In genomic region chr11:8986058-8986457, GRCm38 (mm10) we compare ENCODE assay signal across 16 mouse cellular contexts. TPM values are rescaled to one million over a fixed set of nuclear protein-coding genes. Genes with fewer than 3 reads are reported as not detected.
DNase-seq lines count a peak whose midpoint lies in the region; ATAC-seq and TF ChIP-seq lines count a peak whose summit lies in the region.
"Had no signal": no experiment of that assay in that cellular context is flagged by ENCODE, and none has a peak within 500 bp of the region (broad histone marks: within the 10 kb centered on the region; RNA-seq: fewer than 3 reads in every experiment).

No protein-coding gene starts in this region.

- no peaks in the 10 kb centered on the region for H3K79me2 ChIP-seq in liver, adult 2 months (ENCODE audit: control insufficient read depth, insufficient read depth, low read length)

- no peak overlapping the region for H3K4me2 ChIP-seq in liver, postnatal 0 days (ENCODE audit: low read depth, low read length)
- H3K4me2 ChIP-seq in kidney, embryonic 15.5 days = no peak overlapping the region
- no peak overlapping the region for H3K4me2 ChIP-seq in stomach, embryonic 15.5 days
- no peak overlapping the region for H3K4me2 ChIP-seq in midbrain, embryonic 14.5 days (ENCODE audit: low read length)
- H3K4me2 ChIP-seq in forebrain, embryonic 13.5 days = no peak overlapping the region
- H3K4me2 ChIP-seq: limb, embryonic 13.5 days; midbrain, embryonic 15.5 days had no signal

- H3K36me3 ChIP-seq in liver, adult 2 months (ENCODE audit: control insufficient read depth, insufficient read depth, low read length) = peaks cover 4% of the 10 kb centered on the region; the same call in 1 of the 2 replicates
- 0 out of 2 replicates have a peak, but pooled peaks cover 2% of the 10 kb centered on the region for H3K36me3 ChIP-seq in liver, postnatal 0 days (replicated peaks; ENCODE audit: insufficient read depth, low read length)
- H3K36me3 ChIP-seq in heart, embryonic 10.5 days = peaks cover 5% of the 10 kb centered on the region; the same call in 1 of the 2 replicates
- H3K36me3 ChIP-seq in kidney, embryonic 15.5 days = peaks cover 6% of the 10 kb centered on the region
- 0 out of 2 replicates have a peak, but pooled peaks cover 1% of the 10 kb centered on the region for H3K36me3 ChIP-seq in stomach, embryonic 15.5 days
- H3K36me3 ChIP-seq in midbrain, embryonic 14.5 days (ENCODE audit: control insufficient read depth, insufficient read depth, low read length) = 0 out of 2 replicates have a peak, but pooled peaks cover under 1% of the 10 kb centered on the region
- H3K36me3 ChIP-seq in forebrain, embryonic 13.5 days (ENCODE audit: poor library complexity, severe bottlenecking) = peaks cover 2% of the 10 kb centered on the region
- H3K36me3 ChIP-seq: midbrain, embryonic 15.5 days had no signal

- no peak for TF ChIP-seq CTCF in liver, adult 2 months (IDR thresholded peaks at IDR 0.05; ENCODE audit: low read depth, low read length)
- TF ChIP-seq CTCF in liver, postnatal 0 days (IDR thresholded peaks at IDR 0.05; ENCODE audit: low read depth) = no peak

- H3K27ac ChIP-seq in liver, adult 2 months (replicated peaks; ENCODE audit: insufficient read depth, low read depth, low read length) = no peak overlapping the region
- H3K27ac ChIP-seq in liver, postnatal 0 days (ENCODE audit: low read depth) = no peak overlapping the region
- 0 out of 2 replicates have a peak overlapping the region, but pooled peaks have one; percentile 6 for H3K27ac ChIP-seq in heart, embryonic 10.5 days
- H3K27ac ChIP-seq in kidney, embryonic 15.5 days = peak overlapping the region; percentile 49; the same call in 1 of the 2 replicates
- H3K27ac ChIP-seq in stomach, embryonic 15.5 days = peak overlapping the region; percentile 67; the same call in 1 of the 2 replicates
- H3K27ac ChIP-seq in midbrain, embryonic 14.5 days (replicated peaks; ENCODE audit: low read depth, low read length) = no peak overlapping the region
- H3K27ac ChIP-seq in forebrain, embryonic 13.5 days = no peak overlapping the region
- H3K27ac ChIP-seq: limb, embryonic 13.5 days; midbrain, embryonic 15.5 days had no signal

- TF ChIP-seq POLR2A in liver, adult 2 months (IDR thresholded peaks at IDR 0.05; ENCODE audit: extremely low read depth, insufficient read depth, low read length) = no peak

- H3K4me1 ChIP-seq in liver, adult 2 months (ENCODE audit: control insufficient read depth, insufficient read depth, low read length) = no peaks in the 10 kb centered on the region; the same call in 1 of the 2 replicates
- no peaks in the 10 kb centered on the region for H3K4me1 ChIP-seq in liver, postnatal 0 days (ENCODE audit: insufficient read depth)
- peaks cover 15% of the 10 kb centered on the region for H3K4me1 ChIP-seq in heart, embryonic 10.5 days
- H3K4me1 ChIP-seq in kidney, embryonic 15.5 days = 0 out of 2 replicates have a peak, but pooled peaks cover 4% of the 10 kb centered on the region
- peaks cover 11% of the 10 kb centered on the region; the same call in 1 of the 2 replicates for H3K4me1 ChIP-seq in stomach, embryonic 15.5 days
- H3K4me1 ChIP-seq in midbrain, embryonic 14.5 days (ENCODE audit: control insufficient read depth, insufficient read depth, low read length) = no peaks in the 10 kb centered on the region
- H3K4me1 ChIP-seq in forebrain, embryonic 13.5 days = no peaks in the 10 kb centered on the region
- H3K4me1 ChIP-seq: midbrain, embryonic 15.5 days had no signal

- no peaks in the 10 kb centered on the region for H3K27me3 ChIP-seq in liver, adult 2 months (ENCODE audit: control insufficient read depth, insufficient read depth, low read length)
- H3K27me3 ChIP-seq in liver, postnatal 0 days (ENCODE audit: insufficient read depth, low read length) = no peaks in the 10 kb centered on the region
- H3K27me3 ChIP-seq in heart, embryonic 10.5 days (ENCODE audit: insufficient read depth, poor library complexity, severe bottlenecking) = peaks cover 17% of the 10 kb centered on the region
- H3K27me3 ChIP-seq in kidney, embryonic 15.5 days = no peaks in the 10 kb centered on the region; the same call in 1 of the 2 replicates
- H3K27me3 ChIP-seq in stomach, embryonic 15.5 days (replicated peaks) = no peaks in the 10 kb centered on the region
- peaks cover 3% of the 10 kb centered on the region; the same call in 1 of the 2 replicates for H3K27me3 ChIP-seq in midbrain, embryonic 14.5 days (ENCODE audit: control insufficient read depth, insufficient read depth, low read length)
- H3K27me3 ChIP-seq in forebrain, embryonic 13.5 days = no peaks in the 10 kb centered on the region
- H3K27me3 ChIP-seq: midbrain, embryonic 15.5 days had no signal

- H3K9me3 ChIP-seq in liver, postnatal 0 days (ENCODE audit: low read length) = no peaks in the 10 kb centered on the region
- H3K9me3 ChIP-seq in heart, embryonic 10.5 days = no peaks in the 10 kb centered on the region
- H3K9me3 ChIP-seq in kidney, embryonic 15.5 days (replicated peaks) = no peaks in the 10 kb centered on the region
- H3K9me3 ChIP-seq in stomach, embryonic 15.5 days = no peaks in the 10 kb centered on the region
- no peaks in the 10 kb centered on the region for H3K9me3 ChIP-seq in midbrain, embryonic 14.5 days (ENCODE audit: control insufficient read depth, low read length)
- no peaks in the 10 kb centered on the region for H3K9me3 ChIP-seq in forebrain, embryonic 13.5 days (replicated peaks)
- H3K9me3 ChIP-seq: limb, embryonic 13.5 days; midbrain, embryonic 15.5 days had no signal

- H3K9ac ChIP-seq in liver, adult 2 months (ENCODE audit: low read depth, low read length) = no peak overlapping the region
- no peak overlapping the region for H3K9ac ChIP-seq in liver, postnatal 0 days (replicated peaks)
- H3K9ac ChIP-seq in kidney, embryonic 15.5 days = no peak overlapping the region
- no peak overlapping the region for H3K9ac ChIP-seq in stomach, embryonic 15.5 days
- no peak overlapping the region for H3K9ac ChIP-seq in midbrain, embryonic 14.5 days (replicated peaks; ENCODE audit: low read length)
- H3K9ac ChIP-seq in forebrain, embryonic 13.5 days = no peak overlapping the region
- H3K9ac ChIP-seq: limb, embryonic 13.5 days; midbrain, embryonic 15.5 days had no signal

- no peak overlapping the region for H3K4me3 ChIP-seq in liver, adult 2 months (ENCODE audit: insufficient read depth, low read depth, low read length)
- no peak overlapping the region for H3K4me3 ChIP-seq in liver, postnatal 0 days (ENCODE audit: low read depth, low read length)
- H3K4me3 ChIP-seq in heart, embryonic 10.5 days = no peak overlapping the region
- H3K4me3 ChIP-seq in kidney, embryonic 15.5 days (replicated peaks) = no peak overlapping the region
- no peak overlapping the region for H3K4me3 ChIP-seq in stomach, embryonic 15.5 days (replicated peaks)
- no peak overlapping the region for H3K4me3 ChIP-seq in midbrain, embryonic 14.5 days (replicated peaks; ENCODE audit: low read depth, low read length)
- H3K4me3 ChIP-seq in forebrain, embryonic 13.5 days = no peak overlapping the region
- H3K4me3 ChIP-seq: erythroblast, embryonic 14.5 days; limb, embryonic 13.5 days; midbrain, embryonic 15.5 days had no signal

- DNase-seq in liver, adult 2 months (ENCODE audit: extremely low read depth, low read depth, low spot score) = peak; percentile 10
- no peak for DNase-seq in liver, postnatal 0 days
- DNase-seq in heart, embryonic 10.5 days (ENCODE audit: low spot score) = no peak
- DNase-seq in midbrain, embryonic 14.5 days = no peak
- no peak for DNase-seq in right cerebral cortex, postnatal 25 days
- DNase-seq: cerebellum, adult 9-11 months; gastrocnemius, postnatal 25 days had no signal

- TF ChIP-seq EP300 in liver, postnatal 0 days (IDR thresholded peaks at IDR 0.05; ENCODE audit: low read depth) = no peak

- no peak for ATAC-seq in liver, postnatal 0 days
- no peak for ATAC-seq in kidney, embryonic 15.5 days (replicated peaks; ENCODE audit: low FRiP score)
- peak; percentile 89 for ATAC-seq in stomach, embryonic 15.5 days (ENCODE audit: insufficient read depth, low FRiP score, low read depth)
- no peak for ATAC-seq in midbrain, embryonic 14.5 days (ENCODE audit: low FRiP score, low TSS enrichment)
- ATAC-seq in forebrain, embryonic 13.5 days = no peak
- ATAC-seq: inflammation-experienced regulatory T-cells, adult 6 months; midbrain, embryonic 15.5 days had no signal

RNA-seq across cellular contexts. Expression of gene Pkd1l1, which starts 13.0 kb away (rescaled TPM):
- under 0.01 TPM in 1 of 2 replicates, not detected in the other for total RNA-seq in liver, adult 2 months (2014; rRNA removed)
- 0.04 TPM in 1 of 2 replicates, not detected in the other for polyA plus RNA-seq in liver, adult 2 months (2012; rRNA removed)
- polyA plus RNA-seq in liver, postnatal 0 days (2015; fragmentation: Nextera tagmentation; extraction: Ambion mirVana) = 0.06 TPM in 1 of 2 replicates, not detected in the other
- polyA plus RNA-seq in heart, embryonic 10.5 days (2016; fragmentation: Nextera tagmentation; extraction: Ambion mirVana) = 0.04 TPM in 2 replicates
- 0.21 and 0.44 TPM in 2 replicates for polyA plus RNA-seq in kidney, embryonic 15.5 days (2015; fragmentation: Nextera tagmentation; extraction: Ambion mirVana)
- polyA plus RNA-seq in stomach, embryonic 15.5 days (2015; fragmentation: Nextera tagmentation; extraction: Ambion mirVana) = 0.06 and 0.15 TPM in 2 replicates
- 0.09 and 0.45 TPM in 2 replicates for polyA plus RNA-seq in midbrain, embryonic 14.5 days (2014; fragmentation: Nextera tagmentation; extraction: Ambion mirVana)
- polyA plus RNA-seq in forebrain, embryonic 13.5 days (2015; fragmentation: Nextera tagmentation; extraction: Ambion mirVana) = 0.04 and 0.09 TPM in 2 replicates
- total RNA-seq: gastrocnemius, postnatal 25 days; neutrophil, adult 5-6 weeks had no signal
- polyA plus RNA-seq: small intestine, adult 2 months had no signal

RNA-seq across cellular contexts. Expression of gene Hus1, which starts 24.9 kb away (rescaled TPM):
- 4.1 and 4.9 TPM in 2 replicates for total RNA-seq in liver, adult 2 months (2014; rRNA removed)
- polyA plus RNA-seq in liver, adult 2 months (2012; rRNA removed) = 2.9 and 3.3 TPM in 2 replicates
- 2.9 and 3.2 TPM in 2 replicates for polyA plus RNA-seq in liver, postnatal 0 days (2015; fragmentation: Nextera tagmentation; extraction: Ambion mirVana)
- 15.9 and 20.2 TPM in 2 replicates for polyA plus RNA-seq in heart, embryonic 10.5 days (2016; fragmentation: Nextera tagmentation; extraction: Ambion mirVana)
- polyA plus RNA-seq in kidney, embryonic 15.5 days (2015; fragmentation: Nextera tagmentation; extraction: Ambion mirVana) = 22.1 and 22.3 TPM in 2 replicates
- polyA plus RNA-seq in stomach, embryonic 15.5 days (2015; fragmentation: Nextera tagmentation; extraction: Ambion mirVana) = 15.5 TPM in 2 replicates
- polyA plus RNA-seq in midbrain, embryonic 14.5 days (2014; fragmentation: Nextera tagmentation; extraction: Ambion mirVana) = 11.1 and 11.9 TPM in 2 replicates
- 13.8 and 14.5 TPM in 2 replicates for polyA plus RNA-seq in forebrain, embryonic 13.5 days (2015; fragmentation: Nextera tagmentation; extraction: Ambion mirVana)

Comparison
In these comparisons a context has a peak if more than half of its experiments do, and no peak if none do; other contexts are left out.
1. H3K27ac ChIP-seq: peak in heart, embryonic 10.5 days (single experiment), kidney, embryonic 15.5 days (single experiment) and stomach, embryonic 15.5 days (single experiment); none in liver, adult 2 months (single experiment), liver, postnatal 0 days (single experiment), midbrain, embryonic 14.5 days (single experiment) and forebrain, embryonic 13.5 days (single experiment).